Mouse (Mus musculus) forebrain, postnatal 0 days (tissue): ENCODE measurements at regions not wholly inside any gene's neighbourhood (a gene's known extent, or its start where the extent isn't known, plus 50 kb on each side); places are given as distances from the start of the nearest gene placed in this dataset.

ENCODE experiments used
- ATAC-seq: fragments of 200-750 bp; cut with Nextera tagmentation; 2 replicates; pipeline ENCODE4 v1.8.0; 2017; ENCODE audit warnings: mild to moderate bottlenecking, moderate library complexity
- DNase-seq: peaks from one replicate; pipeline ENCODE4 v3.0.0-alpha.2; 2015
- H3K27ac ChIP-seq: fragments of 300-500 bp; sonication (generic); 2 replicates; pipeline ENCODE4 v1.5.1; 2014; ENCODE audit warnings: low read depth, mild to moderate bottlenecking, antibody characterized with exemption, low read length, moderate library complexity, mixed read lengths
- H3K27me3 ChIP-seq: fragments of 300-500 bp; sonication (generic); 2 replicates; pipeline ENCODE4 v1.6.1; 2014; ENCODE audit warnings: mild to moderate bottlenecking, low read length, mixed read lengths; ENCODE audit not compliant: insufficient read depth
- H3K36me3 ChIP-seq: fragments of 300-500 bp; sonication (generic); 2 replicates; pipeline ENCODE4 v1.6.1; 2014; ENCODE audit warnings: mild to moderate bottlenecking, moderate library complexity; ENCODE audit not compliant: insufficient read depth
- H3K4me1 ChIP-seq: fragments of 300-500 bp; sonication (generic); 2 replicates; pipeline ENCODE4 v1.6.1; 2014; ENCODE audit warnings: antibody characterized with exemption; ENCODE audit not compliant: insufficient read depth
- H3K4me2 ChIP-seq: fragments of 300-500 bp; sonication (generic); 2 replicates; pipeline ENCODE4 v1.6.1; 2014; ENCODE audit warnings: low read depth, mild to moderate bottlenecking, moderate library complexity
- H3K4me3 ChIP-seq: fragments of 300-500 bp; sonication (generic); 2 replicates; pipeline ENCODE4 v1.5.1; 2014; ENCODE audit warnings: low read depth, low read length, mixed read lengths
- H3K9ac ChIP-seq: fragments of 300-500 bp; sonication (generic); 2 replicates; pipeline ENCODE4 v1.6.1; 2014; ENCODE audit warnings: mild to moderate bottlenecking
- H3K9me3 ChIP-seq: fragments of 300-500 bp; sonication (generic); 2 replicates; pipeline ENCODE4 v1.6.1; 2016; ENCODE audit warnings: low read length
- CTCF ChIP-seq: sonication (generic); IDR thresholded peaks from 2 replicates; pipeline ENCODE4 v1.5.1; 2016; ENCODE audit warnings: antibody characterized with exemption, control low read depth, low read depth
- WGBS: fragments of 180-500 bp; shearing (Covaris S2); extraction: QIAGEN DNeasy Blood & Tissue Kit; methylation state at CpG from one replicate; pipeline ENCODE4 v1.1.7; 2014; 5-methylcytosine and 5-hydroxymethylcytosine counted together

DNA sequence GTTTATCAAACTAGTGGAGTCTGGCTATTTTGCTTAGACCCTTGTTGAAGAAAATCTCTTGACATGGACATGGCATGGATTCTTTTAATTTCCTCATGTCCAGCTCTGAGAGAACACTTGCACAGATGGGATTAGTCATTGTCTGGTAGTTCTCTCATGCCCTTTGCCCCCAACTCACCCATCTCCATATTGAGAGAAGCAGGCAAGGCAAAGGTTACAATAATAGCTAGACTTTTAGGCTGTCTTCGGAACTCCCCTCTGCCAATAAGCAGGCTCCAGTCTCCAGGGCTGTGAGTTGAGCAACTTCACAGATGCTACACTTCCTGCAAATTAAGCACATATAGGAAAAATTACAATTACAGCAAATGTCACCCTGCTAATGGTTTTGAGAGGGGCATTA is 558.0 kb upstream of the Alcam start:
- no peak overlapping the region for H3K4me2 ChIP-seq
- no peak for TF ChIP-seq CTCF
- no peaks in the 10 kb centered on the region for H3K36me3 ChIP-seq
- no peaks in the 10 kb centered on the region for H3K4me1 ChIP-seq
- H3K27me3 ChIP-seq: no peaks in the 10 kb centered on the region
- DNase-seq (no peak), ATAC-seq (no peak)
- no peak overlapping the region for H3K4me3 ChIP-seq
- 73% methylated on average over 1 of the region's 1 CpGs for WGBS
- H3K27ac ChIP-seq: no peak overlapping the region
- H3K9me3 ChIP-seq: no peaks in the 10 kb centered on the region
- no peak overlapping the region for H3K9ac ChIP-seq

DNA sequence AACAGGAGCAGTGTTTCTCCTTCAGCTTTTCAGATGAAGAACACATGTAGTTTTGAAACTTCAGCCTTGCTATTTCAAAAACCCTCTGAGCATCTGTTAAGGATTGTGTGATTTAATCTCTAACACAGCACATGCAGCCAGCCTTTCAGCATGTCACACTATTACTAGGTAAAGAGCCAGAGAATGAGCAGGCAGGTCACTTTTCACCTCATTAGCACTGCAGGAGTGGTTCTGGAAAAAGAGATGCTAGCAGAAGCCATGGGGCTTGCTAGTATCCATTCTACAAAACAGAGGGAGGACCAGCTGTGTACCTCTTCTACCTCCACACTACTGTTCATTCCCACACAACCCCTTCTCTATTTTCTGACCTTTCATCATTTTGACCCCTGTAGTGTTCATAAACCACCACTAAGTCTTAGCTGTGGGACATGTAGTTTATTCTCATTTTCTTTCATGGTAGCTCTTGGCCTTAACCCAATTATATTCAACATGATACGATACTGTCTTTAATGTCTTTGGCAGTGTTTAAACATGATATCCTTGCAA is 535.1 kb upstream of the Alcam start:
- no peak for TF ChIP-seq CTCF
- Histone ChIP-seq H3K4me1 (no peaks in the 10 kb centered on the region), H3K4me3 (no peak overlapping the region), H3K27me3 (no peaks in the 10 kb centered on the region), H3K9me3 (no peaks in the 10 kb centered on the region), H3K27ac (no peak overlapping the region), H3K36me3 (no peaks in the 10 kb centered on the region), H3K9ac (no peak overlapping the region), H3K4me2 (no peak overlapping the region)
- DNase-seq (no peak), ATAC-seq (no peak)
- 63% methylated on average over 1 of the region's 1 CpGs for WGBS

DNA sequence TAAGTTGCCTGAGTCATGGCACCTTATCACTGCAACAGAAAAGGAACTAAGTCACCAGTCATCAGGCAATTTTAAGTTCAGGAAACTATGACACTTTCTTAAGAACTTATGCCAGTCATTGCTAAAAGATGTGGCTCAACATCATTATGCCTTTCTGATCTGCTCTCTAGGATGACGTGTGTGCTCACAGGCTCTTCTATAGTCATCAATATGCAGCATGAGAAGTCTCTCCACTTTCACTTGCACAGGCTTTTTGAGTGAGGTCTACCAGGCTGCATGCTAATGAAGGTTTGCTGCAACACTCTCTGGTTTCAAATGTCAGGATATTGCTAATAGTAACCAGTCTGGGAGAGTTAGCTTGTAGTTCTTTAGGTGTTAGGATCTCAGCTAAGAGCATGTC is 530.5 kb upstream of the Alcam start:
- H3K36me3 ChIP-seq: no peaks in the 10 kb centered on the region
- H3K4me3 ChIP-seq: no peak overlapping the region
- ATAC-seq (peak; percentile 63), DNase-seq (no peak)
- H3K27me3 ChIP-seq: no peaks in the 10 kb centered on the region
- no peak overlapping the region for H3K9ac ChIP-seq
- no peaks in the 10 kb centered on the region for H3K4me1 ChIP-seq
- no peak overlapping the region for H3K27ac ChIP-seq
- 27% methylated on average over 1 of the region's 1 CpGs for WGBS
- no peak overlapping the region for H3K4me2 ChIP-seq
- H3K9me3 ChIP-seq: no peaks in the 10 kb centered on the region
- no peak for TF ChIP-seq CTCF

DNA sequence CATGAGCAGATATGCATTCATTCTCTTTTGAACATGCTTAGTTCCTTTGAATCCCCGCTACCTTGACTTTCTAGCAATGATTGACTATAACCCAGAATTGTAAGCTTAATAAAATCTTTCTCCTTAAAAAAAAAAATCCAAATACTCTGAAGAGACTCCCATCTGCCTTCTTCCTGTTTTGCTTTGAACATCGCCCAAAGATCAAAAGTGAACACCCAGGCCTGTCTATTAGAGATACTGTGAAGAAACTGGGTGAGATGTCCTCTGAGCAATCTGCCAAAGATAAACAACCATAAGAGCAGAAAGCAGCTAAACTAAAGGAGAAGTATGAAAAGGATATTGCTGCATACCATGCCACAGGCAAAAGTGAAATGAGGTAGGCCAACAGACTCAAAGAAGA is 527.1 kb upstream of the Alcam start:
- no peaks in the 10 kb centered on the region for H3K4me1 ChIP-seq
- H3K4me2 ChIP-seq: no peak overlapping the region
- ATAC-seq: no peak
- H3K9me3 ChIP-seq: no peaks in the 10 kb centered on the region
- H3K36me3 ChIP-seq: no peaks in the 10 kb centered on the region
- H3K27me3 ChIP-seq: no peaks in the 10 kb centered on the region
- no peak for TF ChIP-seq CTCF
- DNase-seq: no peak
- 99% methylated on average over 2 of the region's 2 CpGs for WGBS
- no peak overlapping the region for H3K27ac ChIP-seq
- no peak overlapping the region for H3K9ac ChIP-seq
- no peak overlapping the region for H3K4me3 ChIP-seq

DNA sequence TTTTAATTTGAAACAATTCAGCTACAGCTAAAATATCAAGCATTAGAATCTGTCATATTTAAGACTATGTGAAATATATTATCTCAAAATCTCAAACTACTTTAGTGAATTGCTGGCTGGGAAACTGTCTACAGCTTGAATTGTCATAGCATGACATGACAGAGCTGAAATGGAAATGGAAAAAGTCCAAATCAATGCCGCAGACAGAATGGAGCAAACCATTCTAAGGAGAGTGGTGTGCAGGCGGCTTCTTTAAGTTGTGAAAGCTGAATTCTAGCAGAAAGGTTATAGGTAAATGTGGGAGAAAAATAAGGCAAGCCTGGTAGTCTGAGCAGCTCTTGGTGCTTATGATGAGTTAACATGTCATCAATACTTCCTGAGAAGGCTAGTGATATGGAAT is 518.9 kb upstream of the Alcam start:
- Histone ChIP-seq H3K4me3 (no peak overlapping the region), H3K27me3 (no peaks in the 10 kb centered on the region), H3K9ac (no peak overlapping the region), H3K4me2 (0 out of 2 replicates have a peak overlapping the region, but pooled peaks have one; percentile 21), H3K4me1 (no peaks in the 10 kb centered on the region), H3K9me3 (no peaks in the 10 kb centered on the region), H3K36me3 (no peaks in the 10 kb centered on the region), H3K27ac (no peak overlapping the region)
- DNase-seq: peak; percentile 71
- peak; percentile 90 for ATAC-seq
- no peak for TF ChIP-seq CTCF
- 58% methylated on average over 2 of the region's 2 CpGs for WGBS

DNA sequence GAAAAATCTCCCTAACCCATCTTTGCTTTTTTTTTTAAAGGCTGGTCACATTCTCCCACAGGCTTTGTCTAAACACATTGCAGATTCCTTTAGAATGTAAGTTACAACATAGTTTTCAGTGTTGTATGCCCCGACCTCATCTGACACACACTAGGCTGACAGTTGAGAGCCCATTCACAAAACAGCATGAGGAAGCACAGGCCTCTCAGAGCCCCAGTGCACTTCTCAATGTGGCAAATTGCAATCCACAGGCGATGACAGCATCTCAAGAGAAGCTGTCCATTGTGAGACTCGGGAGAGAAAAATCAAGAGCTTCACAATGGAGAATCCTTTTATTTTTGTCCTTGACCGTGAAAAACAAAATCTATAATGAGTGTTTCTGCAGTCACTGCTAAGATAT is 493.8 kb upstream of the Alcam start:
- no peak overlapping the region for H3K27ac ChIP-seq
- WGBS: 70% methylated on average over 4 of the region's 4 CpGs
- no peak for DNase-seq
- H3K4me2 ChIP-seq: no peak overlapping the region
- ATAC-seq: no peak
- H3K4me1 ChIP-seq: no peaks in the 10 kb centered on the region
- H3K27me3 ChIP-seq: no peaks in the 10 kb centered on the region
- H3K9me3 ChIP-seq: no peaks in the 10 kb centered on the region
- no peak overlapping the region for H3K4me3 ChIP-seq
- TF ChIP-seq CTCF: no peak
- no peak overlapping the region for H3K9ac ChIP-seq
- no peaks in the 10 kb centered on the region for H3K36me3 ChIP-seq

DNA sequence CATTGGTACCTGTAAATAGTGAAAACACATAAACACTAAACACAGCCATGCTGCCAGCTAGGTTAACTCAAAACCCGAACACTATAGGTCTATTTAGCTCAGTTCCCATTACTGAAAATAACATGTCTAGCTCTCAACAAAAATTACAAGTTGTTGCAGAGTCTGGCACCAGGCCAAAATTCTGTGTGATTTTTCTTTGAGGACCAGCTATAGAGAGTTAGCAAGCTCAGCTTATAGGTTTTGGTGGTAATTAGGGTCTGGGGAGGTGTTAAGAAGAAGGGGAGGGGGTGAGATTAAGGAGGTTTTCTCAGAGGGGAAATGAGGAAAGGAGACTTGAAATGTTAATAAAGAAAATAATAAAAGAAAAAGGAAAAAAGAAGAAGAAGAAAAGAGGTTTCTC is 480.9 kb upstream of the Alcam start:
- H3K27ac ChIP-seq: no peak overlapping the region
- WGBS: 28% methylated on average over 1 of the region's 1 CpGs
- no peak for TF ChIP-seq CTCF
- H3K27me3 ChIP-seq: no peaks in the 10 kb centered on the region
- no peak overlapping the region for H3K9ac ChIP-seq
- no peaks in the 10 kb centered on the region for H3K4me1 ChIP-seq
- no peaks in the 10 kb centered on the region for H3K9me3 ChIP-seq
- DNase-seq: peak; percentile 48
- no peak overlapping the region for H3K4me3 ChIP-seq
- H3K4me2 ChIP-seq: no peak overlapping the region
- H3K36me3 ChIP-seq: no peaks in the 10 kb centered on the region
- no peak for ATAC-seq

DNA sequence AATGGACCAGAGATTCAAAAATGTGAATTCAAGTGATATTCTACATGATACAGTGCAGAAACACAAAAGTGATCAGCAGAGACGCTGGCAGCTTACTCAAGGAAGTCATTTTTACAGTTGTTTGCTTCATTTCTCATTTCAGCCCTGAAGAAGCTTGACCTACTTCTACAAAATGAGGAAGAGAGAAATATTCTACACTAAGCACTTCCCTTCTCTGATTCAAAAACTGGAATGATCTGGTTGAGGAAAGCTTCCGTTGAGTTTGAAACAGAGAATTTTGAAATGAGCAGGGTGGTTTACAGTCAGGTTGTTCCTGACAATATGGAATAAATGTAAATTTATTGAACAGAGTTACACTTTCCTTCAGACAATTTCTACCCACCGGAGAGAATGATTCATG is 478.1 kb upstream of the Alcam start:
- no peaks in the 10 kb centered on the region for H3K36me3 ChIP-seq
- H3K27ac ChIP-seq: no peak overlapping the region
- DNase-seq: no peak
- WGBS: 87% methylated on average over 3 of the region's 3 CpGs
- TF ChIP-seq CTCF: no peak
- ATAC-seq: no peak
- no peaks in the 10 kb centered on the region for H3K27me3 ChIP-seq
- no peak overlapping the region for H3K4me3 ChIP-seq
- no peaks in the 10 kb centered on the region for H3K4me1 ChIP-seq
- H3K9me3 ChIP-seq: no peaks in the 10 kb centered on the region
- no peak overlapping the region for H3K9ac ChIP-seq
- H3K4me2 ChIP-seq: no peak overlapping the region
